Mouse (Mus musculus): ENCODE results near the gene Cdc25b.

DNA sequence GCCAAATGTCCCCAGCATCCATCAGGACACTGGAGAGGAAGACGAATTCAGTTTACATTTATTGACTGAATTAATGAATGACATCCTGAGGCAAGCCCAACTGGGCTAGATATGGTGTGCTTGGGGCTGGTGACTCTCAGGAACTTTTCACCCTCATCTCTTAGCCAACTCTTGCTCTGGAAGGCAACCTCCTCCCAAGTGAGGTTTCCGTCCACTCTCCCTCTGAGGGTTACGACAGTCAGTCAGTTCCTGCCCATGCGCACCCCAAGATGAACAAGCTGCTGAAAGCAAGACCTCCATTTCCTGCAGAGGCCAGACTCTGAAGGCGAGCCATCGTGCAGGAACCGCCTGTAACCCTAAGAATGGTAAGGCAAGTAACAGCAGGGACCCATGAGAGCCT, 29.8 kb upstream of the Cdc25b start:
- no peak for TF ChIP-seq CTCF (IDR thresholded peaks at IDR 0.05; ENCODE audit: borderline replicate concordance, insufficient read depth, low read length)
- TF ChIP-seq POLR2A (IDR thresholded peaks at IDR 0.05; ENCODE audit: low read depth, low read length), result no peak
